Mouse (Mus musculus): ENCODE results near the gene Zdhhc14. TPM values are rescaled to one million over a fixed set of nuclear protein-coding genes. Genes with fewer than 3 reads are reported as not detected.

The Zdhhc14 gene
- total RNA-seq, 1 experiment from 2014 or later: 0.57 TPM

GRCm38 (mm10) chr17:5692661-5693060 lies 200.3 kb downstream of the Zdhhc14 start:
- no peak for ATAC-seq (replicated peaks; ENCODE audit: insufficient number of reproducible peaks, low FRiP score, low TSS enrichment, poor library complexity, severe bottlenecking)

GRCm38 (mm10) chr17:5693256-5693655 lies 200.9 kb downstream of the Zdhhc14 start:
- no peak for ATAC-seq (replicated peaks; ENCODE audit: insufficient number of reproducible peaks, low FRiP score, low TSS enrichment, poor library complexity, severe bottlenecking)

- ATAC-seq (replicated peaks; ENCODE audit: insufficient number of reproducible peaks, low FRiP score, low TSS enrichment, poor library complexity, severe bottlenecking): no peak
Observed at GRCm38 (mm10) chr17:5698447-5699096, 206.2 kb downstream of the Zdhhc14 start.

DNA sequence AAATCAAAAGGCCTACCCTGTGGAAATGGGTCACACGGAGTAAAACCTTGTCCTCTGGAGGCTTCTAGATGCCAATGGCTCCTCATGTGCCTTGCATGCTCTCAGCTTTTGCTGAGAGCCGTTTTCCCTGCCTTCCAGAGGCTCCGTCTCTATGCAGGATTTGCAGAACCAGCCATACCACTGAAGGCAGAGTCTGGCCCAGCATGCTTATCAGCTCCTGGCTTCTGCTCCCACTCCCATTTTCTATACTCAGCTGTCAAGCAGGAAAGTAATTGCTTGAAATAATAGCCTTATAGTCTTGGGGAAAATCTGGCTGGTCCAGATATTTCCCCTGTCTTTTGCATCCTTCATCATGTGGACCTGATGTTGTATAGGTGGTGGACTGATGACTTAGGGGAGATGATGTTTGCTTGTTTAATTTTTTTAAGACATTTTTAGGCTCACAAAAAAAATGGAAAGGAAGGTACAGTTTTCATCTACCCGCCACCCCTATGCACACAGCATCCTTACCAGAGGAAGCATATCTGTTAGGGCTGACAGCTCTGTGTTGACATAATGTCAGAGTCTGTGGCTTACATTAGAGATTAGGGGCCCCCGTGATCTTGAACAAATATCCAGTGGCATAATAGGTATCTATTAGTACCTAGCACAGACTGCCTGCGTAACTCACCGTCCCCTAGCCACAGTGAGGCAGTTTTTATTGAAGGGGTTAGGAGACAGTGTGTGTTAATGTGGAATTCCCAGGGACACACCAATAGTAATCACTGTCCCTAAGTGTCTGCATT lies 218.2 kb downstream of the Zdhhc14 start:
- ATAC-seq (replicated peaks; ENCODE audit: insufficient number of reproducible peaks, low FRiP score, low TSS enrichment, poor library complexity, severe bottlenecking): no peak

- ATAC-seq (replicated peaks; ENCODE audit: insufficient number of reproducible peaks, low FRiP score, low TSS enrichment, poor library complexity, severe bottlenecking): no peak
Observed at GRCm38 (mm10) chr17:5711861-5712260, 219.5 kb downstream of the Zdhhc14 start.

DNA sequence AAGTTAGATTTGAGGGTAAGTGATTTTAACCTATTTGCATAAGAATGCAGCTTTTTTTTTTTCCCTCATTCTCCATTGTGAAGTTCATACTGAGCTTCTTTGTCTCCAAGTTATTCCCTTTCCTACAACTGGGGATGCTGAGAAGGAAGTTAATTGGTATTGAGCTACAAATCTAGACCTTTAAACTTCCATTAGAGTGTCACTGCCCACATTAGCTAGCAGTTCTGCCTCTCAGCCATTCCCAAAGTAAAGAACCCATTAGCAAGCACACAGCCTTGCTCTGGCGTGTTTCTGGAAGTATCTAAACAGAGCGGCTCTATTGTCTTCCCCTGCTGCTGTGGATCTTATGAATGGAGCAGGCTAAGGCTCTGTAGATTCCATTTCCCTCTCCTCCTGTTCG lies 220.8 kb downstream of the Zdhhc14 start:
- ATAC-seq (replicated peaks; ENCODE audit: insufficient number of reproducible peaks, low FRiP score, low TSS enrichment, poor library complexity, severe bottlenecking): no peak

DNA sequence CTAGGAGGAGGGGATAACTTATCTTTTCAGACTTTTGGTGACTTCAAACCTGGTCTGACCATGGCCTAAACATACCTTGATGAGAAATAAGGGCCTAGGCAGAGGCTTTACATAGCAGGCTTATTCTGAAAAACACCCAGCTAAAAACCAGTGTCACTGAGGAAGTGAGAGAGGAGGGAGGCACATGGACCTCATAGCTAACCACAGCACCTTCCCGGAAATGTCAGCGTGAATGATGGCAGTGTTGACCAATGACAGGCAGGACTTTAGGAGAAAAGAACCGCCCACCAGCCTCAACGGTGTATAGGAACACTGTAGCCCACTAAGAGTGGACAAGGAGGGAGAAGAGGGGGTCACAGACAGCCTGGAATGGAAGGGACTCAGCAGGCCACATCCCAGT lies 224.6 kb downstream of the Zdhhc14 start:
- peak; percentile 46; the same call in 1 of the 2 replicates for ATAC-seq (replicated peaks; ENCODE audit: insufficient number of reproducible peaks, low FRiP score, low TSS enrichment, poor library complexity, severe bottlenecking)

GRCm38 (mm10) chr17:5718768-5719387 lies 226.5 kb downstream of the Zdhhc14 start:
- no peak for ATAC-seq (replicated peaks; ENCODE audit: insufficient number of reproducible peaks, low FRiP score, low TSS enrichment, poor library complexity, severe bottlenecking)

DNA sequence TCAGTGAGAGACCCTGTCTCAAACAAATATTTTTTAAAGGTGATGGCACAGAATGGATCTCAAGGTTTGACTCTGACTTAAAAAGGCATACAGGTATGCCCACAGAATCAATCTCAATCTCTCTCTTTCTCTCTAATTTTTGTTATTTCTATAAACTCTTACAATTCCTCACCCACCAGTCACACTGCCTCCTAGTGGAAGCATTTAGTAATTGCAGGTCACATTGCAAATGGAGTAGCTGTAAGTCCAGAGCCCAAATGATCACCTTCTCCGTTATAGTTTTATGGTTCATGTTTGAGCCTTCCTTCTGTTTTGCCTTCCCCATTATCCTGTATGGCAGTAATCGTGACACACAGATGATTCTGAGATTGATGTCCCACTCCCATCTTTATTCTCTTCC lies 230.4 kb downstream of the Zdhhc14 start:
- ATAC-seq (replicated peaks; ENCODE audit: insufficient number of reproducible peaks, low FRiP score, low TSS enrichment, poor library complexity, severe bottlenecking): no peak

DNA sequence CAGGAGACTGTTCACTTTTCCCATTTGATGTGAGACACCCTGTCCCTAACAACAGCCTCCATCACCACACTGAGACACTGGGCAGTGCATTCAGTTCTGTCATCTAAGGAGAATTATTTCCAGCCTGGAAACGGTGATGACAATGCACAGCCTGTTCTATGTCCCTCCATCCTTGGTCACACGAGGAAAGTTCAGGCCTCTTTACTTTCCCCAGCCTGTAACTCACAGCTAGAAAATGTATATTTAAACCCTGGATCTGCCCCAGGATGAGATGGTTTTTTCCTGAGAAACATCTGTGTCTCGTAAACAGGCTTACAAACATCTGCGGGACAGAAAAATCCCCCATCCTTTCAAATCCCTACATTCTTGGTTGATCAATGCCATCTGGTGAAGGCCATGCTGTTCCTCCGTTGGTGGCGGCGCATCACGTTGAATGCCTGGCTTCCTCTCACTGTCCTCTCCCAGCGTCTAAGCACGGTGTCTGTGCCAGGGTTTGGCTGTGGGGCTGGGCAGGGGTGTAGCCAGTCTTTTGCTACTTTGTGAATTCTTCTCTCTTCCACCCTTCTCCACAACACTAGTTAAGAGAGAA lies 231.3 kb downstream of the Zdhhc14 start:
- ATAC-seq (replicated peaks; ENCODE audit: insufficient number of reproducible peaks, low FRiP score, low TSS enrichment, poor library complexity, severe bottlenecking): no peak

GRCm38 (mm10) chr17:5729587-5730125 lies 237.3 kb downstream of the Zdhhc14 start:
- no peak for ATAC-seq (replicated peaks; ENCODE audit: insufficient number of reproducible peaks, low FRiP score, low TSS enrichment, poor library complexity, severe bottlenecking)

- ATAC-seq (replicated peaks; ENCODE audit: insufficient number of reproducible peaks, low FRiP score, low TSS enrichment, poor library complexity, severe bottlenecking): peak; percentile 94
Observed at GRCm38 (mm10) chr17:5730538-5730937, 238.2 kb downstream of the Zdhhc14 start.

- ATAC-seq (replicated peaks; ENCODE audit: insufficient number of reproducible peaks, low FRiP score, low TSS enrichment, poor library complexity, severe bottlenecking): peak; percentile 18; the same call in 1 of the 2 replicates
Observed at GRCm38 (mm10) chr17:5733400-5733799, 241.0 kb downstream of the Zdhhc14 start.

GRCm38 (mm10) chr17:5741061-5741460 lies 248.7 kb downstream of the Zdhhc14 start:
- no peak for ATAC-seq (replicated peaks; ENCODE audit: insufficient number of reproducible peaks, low FRiP score, low TSS enrichment, poor library complexity, severe bottlenecking)

- ATAC-seq (replicated peaks; ENCODE audit: insufficient number of reproducible peaks, low FRiP score, low TSS enrichment, poor library complexity, severe bottlenecking): no peak
Observed at GRCm38 (mm10) chr17:5744016-5744415, 251.7 kb downstream of the Zdhhc14 start.

GRCm38 (mm10) chr17:5746378-5746777 lies 254.0 kb downstream of the Zdhhc14 start:
- no peak for ATAC-seq (replicated peaks; ENCODE audit: insufficient number of reproducible peaks, low FRiP score, low TSS enrichment, poor library complexity, severe bottlenecking)

DNA sequence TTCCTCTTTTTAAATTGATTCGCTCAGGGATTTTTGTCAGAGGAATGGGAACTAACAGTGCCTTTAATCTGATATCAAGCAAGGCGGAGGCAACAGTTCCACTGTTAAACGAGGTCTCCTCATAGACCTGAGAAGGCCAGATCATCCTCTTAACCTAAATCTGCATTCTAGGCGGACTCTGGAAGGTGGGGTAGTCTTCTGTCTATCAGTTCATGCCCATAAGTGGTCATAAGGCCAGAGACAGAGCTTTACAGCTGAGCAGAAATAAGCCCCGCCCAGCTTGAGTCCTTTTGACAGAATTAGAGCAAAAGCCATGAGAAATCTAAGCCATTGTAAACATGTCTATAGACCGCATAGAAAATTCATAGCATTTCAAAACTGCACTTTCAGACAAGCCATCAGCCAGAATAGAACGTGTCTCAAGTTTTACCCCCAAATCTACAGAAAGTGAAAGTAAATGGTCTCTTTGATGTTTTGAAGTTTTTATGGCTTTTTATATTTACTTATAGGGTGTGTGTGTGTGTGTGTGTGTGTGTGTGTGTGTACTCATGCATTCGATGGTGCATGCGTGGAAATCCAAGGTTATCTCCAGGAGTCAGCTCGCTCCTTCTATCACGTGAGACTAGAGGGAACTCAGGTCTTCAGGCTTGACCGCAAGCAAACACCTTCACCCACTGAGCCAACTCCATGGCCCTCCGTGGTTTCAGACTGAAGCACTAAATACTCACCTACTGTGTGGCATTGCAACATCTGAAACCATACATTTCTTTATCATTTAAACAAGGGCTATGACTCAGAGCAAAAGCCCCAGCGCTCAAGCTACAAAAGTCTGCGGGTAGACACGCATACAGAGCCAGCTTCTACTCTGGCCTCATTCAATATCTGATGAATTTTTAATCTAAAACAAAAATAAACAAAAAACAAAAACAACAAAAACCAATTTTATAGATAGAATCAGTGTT lies 255.5 kb downstream of the Zdhhc14 start:
- ATAC-seq (replicated peaks; ENCODE audit: insufficient number of reproducible peaks, low FRiP score, low TSS enrichment, poor library complexity, severe bottlenecking): no peak

DNA sequence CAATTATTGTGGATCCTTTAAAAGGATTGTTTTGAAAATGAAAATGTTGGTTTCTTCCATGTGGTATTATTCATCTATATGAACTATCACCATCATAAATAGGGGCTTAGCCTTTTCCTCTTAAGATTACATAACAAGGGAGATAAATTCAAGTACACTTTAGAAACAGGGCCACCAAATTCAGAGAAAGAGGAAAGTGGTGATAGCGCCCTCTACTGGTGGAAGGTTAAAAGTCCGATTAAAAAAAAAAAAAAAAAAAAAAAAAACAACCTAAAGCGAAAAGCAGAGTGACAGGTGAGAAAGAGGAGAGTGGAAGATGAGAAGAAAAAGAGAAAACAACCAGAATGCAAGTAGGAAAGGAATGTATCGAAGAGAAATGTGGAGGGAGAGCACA lies 256.1 kb downstream of the Zdhhc14 start:
- ATAC-seq (replicated peaks; ENCODE audit: insufficient number of reproducible peaks, low FRiP score, low TSS enrichment, poor library complexity, severe bottlenecking): no peak

Data from monocyte, adult 5-6 weeks (primary cell).